Mouse (Mus musculus): ENCODE measurements around the gene Rabgap1l. TPM values are rescaled to one million over a fixed set of nuclear protein-coding genes. Genes with fewer than 3 reads are reported as not detected.

Rabgap1l gene
- polyA plus RNA-seq, 1 experiment from 2014 or later, result 13.6 TPM

DNA sequence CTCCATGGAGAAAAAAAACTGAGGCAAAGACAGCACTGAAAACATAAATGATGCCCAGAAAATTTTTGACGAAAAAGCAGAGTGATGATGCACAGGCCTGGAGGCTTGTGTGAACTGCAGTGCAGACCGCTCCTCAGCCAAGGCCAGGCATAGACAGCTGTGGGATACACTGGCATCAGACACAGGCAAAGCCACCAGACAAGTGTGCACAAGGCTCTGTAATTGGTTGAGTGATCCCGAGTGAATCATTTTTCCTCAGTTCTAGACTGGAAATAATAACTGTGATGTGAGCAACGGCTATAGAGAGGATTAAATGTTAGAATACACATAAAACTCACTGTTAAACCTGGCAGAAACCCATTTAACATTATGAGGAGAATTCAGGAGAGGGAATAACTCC lies 219.0 kb downstream of the Rabgap1l start:
- Histone ChIP-seq H3K4me3 (ENCODE audit: low read depth, low read length) (no peak overlapping the region), H3K36me3 (replicated peaks; ENCODE audit: control insufficient read depth, insufficient read depth, low read depth, low read length) (no peaks in the 10 kb centered on the region), H3K9me3 (replicated peaks; ENCODE audit: control insufficient read depth, low read length) (no peaks in the 10 kb centered on the region), H3K27me3 (ENCODE audit: control insufficient read depth, insufficient read depth, low read length) (no peaks in the 10 kb centered on the region), H3K9ac (replicated peaks; ENCODE audit: low read length) (no peak overlapping the region), H3K4me2 (ENCODE audit: low read depth, low read length) (no peak overlapping the region), H3K4me1 (ENCODE audit: control insufficient read depth, insufficient read depth, low read length) (no peaks in the 10 kb centered on the region), H3K27ac (replicated peaks; ENCODE audit: low read depth, low read length) (no peak overlapping the region)
- ATAC-seq (replicated peaks; ENCODE audit: insufficient number of reproducible peaks, low FRiP score, low TSS enrichment, low read depth) (no peak), DNase-seq (ENCODE audit: low spot score) (no peak)
- WGBS, result 76% methylated on average over 4 of the region's 4 CpGs

- H3K9me3 ChIP-seq (replicated peaks; ENCODE audit: control insufficient read depth, low read length), result no peaks in the 10 kb centered on the region
- H3K4me3 ChIP-seq (ENCODE audit: low read depth, low read length), result no peak overlapping the region
- DNase-seq (ENCODE audit: low spot score), result no peak
- H3K36me3 ChIP-seq (replicated peaks; ENCODE audit: control insufficient read depth, insufficient read depth, low read depth, low read length), result no peaks in the 10 kb centered on the region
- H3K27ac ChIP-seq (replicated peaks; ENCODE audit: low read depth, low read length), result no peak overlapping the region
- H3K4me2 ChIP-seq (ENCODE audit: low read depth, low read length), result no peak overlapping the region
- no peak overlapping the region for H3K9ac ChIP-seq (replicated peaks; ENCODE audit: low read length)
- H3K4me1 ChIP-seq (ENCODE audit: control insufficient read depth, insufficient read depth, low read length), result no peaks in the 10 kb centered on the region
- 57% methylated on average over 4 of the region's 4 CpGs for WGBS
- no peaks in the 10 kb centered on the region for H3K27me3 ChIP-seq (ENCODE audit: control insufficient read depth, insufficient read depth, low read length)
- no peak for ATAC-seq (replicated peaks; ENCODE audit: insufficient number of reproducible peaks, low FRiP score, low TSS enrichment, low read depth)
Measured at GRCm38 (mm10) chr1:160566458-160566857, 226.6 kb downstream of the Rabgap1l start.

DNA sequence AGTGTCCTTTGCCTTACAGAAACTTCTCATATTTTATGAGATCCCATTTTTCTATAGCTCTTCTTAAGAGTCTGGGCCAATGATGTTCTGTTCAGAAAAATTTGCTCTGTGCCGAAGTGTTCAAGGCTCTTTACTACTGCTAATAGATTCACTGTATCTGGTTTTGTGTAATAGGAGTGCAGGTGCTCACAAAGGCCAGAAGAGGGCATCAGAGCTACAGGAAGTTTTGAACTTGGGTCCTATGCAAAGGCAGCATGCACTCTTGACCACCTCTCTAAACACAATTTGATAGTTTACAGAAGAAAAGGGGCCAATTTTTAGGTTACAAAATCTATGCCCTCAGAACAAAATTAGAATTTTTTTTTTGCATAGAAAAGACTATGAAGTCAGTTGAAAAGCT lies 231.6 kb downstream of the Rabgap1l start:
- no peaks in the 10 kb centered on the region for H3K9me3 ChIP-seq (replicated peaks; ENCODE audit: control insufficient read depth, low read length)
- H3K27me3 ChIP-seq (ENCODE audit: control insufficient read depth, insufficient read depth, low read length), result no peaks in the 10 kb centered on the region
- peak; percentile 60 for DNase-seq (ENCODE audit: low spot score)
- no peak overlapping the region for H3K27ac ChIP-seq (replicated peaks; ENCODE audit: low read depth, low read length)
- no peaks in the 10 kb centered on the region for H3K36me3 ChIP-seq (replicated peaks; ENCODE audit: control insufficient read depth, insufficient read depth, low read depth, low read length)
- no peaks in the 10 kb centered on the region for H3K4me1 ChIP-seq (ENCODE audit: control insufficient read depth, insufficient read depth, low read length)
- 53% methylated on average over 1 of the region's 1 CpGs for WGBS
- no peak for ATAC-seq (replicated peaks; ENCODE audit: insufficient number of reproducible peaks, low FRiP score, low TSS enrichment, low read depth)
- H3K9ac ChIP-seq (replicated peaks; ENCODE audit: low read length), result no peak overlapping the region
- no peak overlapping the region for H3K4me2 ChIP-seq (ENCODE audit: low read depth, low read length)
- H3K4me3 ChIP-seq (ENCODE audit: low read depth, low read length), result no peak overlapping the region

DNA sequence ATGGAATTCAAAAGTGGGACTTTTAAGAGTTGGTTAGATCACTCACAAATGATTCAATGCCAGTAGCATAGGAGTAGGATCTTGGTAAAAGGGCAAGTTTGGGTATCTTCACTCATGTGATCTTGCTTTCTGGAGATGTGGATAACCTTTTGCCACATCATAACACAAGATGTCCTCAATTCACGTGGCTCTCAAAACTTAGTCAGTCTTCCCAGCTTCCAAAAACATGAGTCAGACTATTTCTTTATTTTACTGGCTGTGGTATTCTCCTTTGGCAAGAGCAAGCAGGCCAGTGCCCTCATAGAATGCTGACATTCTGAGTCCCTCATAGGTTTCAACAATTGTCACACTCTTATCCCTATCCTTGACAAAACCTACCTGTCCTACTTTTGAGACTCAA lies 242.4 kb downstream of the Rabgap1l start:
- 83% methylated on average over 1 of the region's 1 CpGs for WGBS
- Histone ChIP-seq H3K27me3 (ENCODE audit: control insufficient read depth, insufficient read depth, low read length) (no peaks in the 10 kb centered on the region), H3K4me3 (ENCODE audit: low read depth, low read length) (no peak overlapping the region), H3K4me2 (ENCODE audit: low read depth, low read length) (no peak overlapping the region), H3K27ac (replicated peaks; ENCODE audit: low read depth, low read length) (no peak overlapping the region), H3K36me3 (replicated peaks; ENCODE audit: control insufficient read depth, insufficient read depth, low read depth, low read length) (no peaks in the 10 kb centered on the region), H3K9me3 (replicated peaks; ENCODE audit: control insufficient read depth, low read length) (no peaks in the 10 kb centered on the region), H3K9ac (replicated peaks; ENCODE audit: low read length) (no peak overlapping the region), H3K4me1 (ENCODE audit: control insufficient read depth, insufficient read depth, low read length) (no peaks in the 10 kb centered on the region)
- DNase-seq (ENCODE audit: low spot score) (no peak), ATAC-seq (replicated peaks; ENCODE audit: insufficient number of reproducible peaks, low FRiP score, low TSS enrichment, low read depth) (no peak)

GRCm38 (mm10) chr1:160547934-160548876 lies 244.8 kb downstream of the Rabgap1l start:
- Histone ChIP-seq H3K27ac (replicated peaks; ENCODE audit: low read depth, low read length) (no peak overlapping the region), H3K4me2 (ENCODE audit: low read depth, low read length) (no peak overlapping the region), H3K9me3 (replicated peaks; ENCODE audit: control insufficient read depth, low read length) (no peaks in the 10 kb centered on the region), H3K27me3 (ENCODE audit: control insufficient read depth, insufficient read depth, low read length) (no peaks in the 10 kb centered on the region), H3K9ac (replicated peaks; ENCODE audit: low read length) (no peak overlapping the region), H3K4me3 (ENCODE audit: low read depth, low read length) (no peak overlapping the region), H3K36me3 (replicated peaks; ENCODE audit: control insufficient read depth, insufficient read depth, low read depth, low read length) (no peaks in the 10 kb centered on the region), H3K4me1 (ENCODE audit: control insufficient read depth, insufficient read depth, low read length) (no peaks in the 10 kb centered on the region)
- 37% methylated on average over 4 of the region's 4 CpGs for WGBS
- ATAC-seq (replicated peaks; ENCODE audit: insufficient number of reproducible peaks, low FRiP score, low TSS enrichment, low read depth) (peak; percentile 67), DNase-seq (ENCODE audit: low spot score) (peak; percentile 73)

- no peak for DNase-seq (ENCODE audit: low spot score)
- H3K4me3 ChIP-seq (ENCODE audit: low read depth, low read length), result no peak overlapping the region
- H3K36me3 ChIP-seq (replicated peaks; ENCODE audit: control insufficient read depth, insufficient read depth, low read depth, low read length), result no peaks in the 10 kb centered on the region
- H3K9me3 ChIP-seq (replicated peaks; ENCODE audit: control insufficient read depth, low read length), result no peaks in the 10 kb centered on the region
- H3K27ac ChIP-seq (replicated peaks; ENCODE audit: low read depth, low read length), result no peak overlapping the region
- WGBS, result 91% methylated on average over 8 of the region's 8 CpGs
- no peak for ATAC-seq (replicated peaks; ENCODE audit: insufficient number of reproducible peaks, low FRiP score, low TSS enrichment, low read depth)
- H3K9ac ChIP-seq (replicated peaks; ENCODE audit: low read length), result no peak overlapping the region
- H3K27me3 ChIP-seq (ENCODE audit: control insufficient read depth, insufficient read depth, low read length), result no peaks in the 10 kb centered on the region
- no peak overlapping the region for H3K4me2 ChIP-seq (ENCODE audit: low read depth, low read length)
- H3K4me1 ChIP-seq (ENCODE audit: control insufficient read depth, insufficient read depth, low read length), result no peaks in the 10 kb centered on the region
Measured at GRCm38 (mm10) chr1:160535649-160536048, 257.4 kb downstream of the Rabgap1l start.

GRCm38 (mm10) chr1:160534571-160535335 lies 258.3 kb downstream of the Rabgap1l start:
- Histone ChIP-seq H3K9me3 (replicated peaks; ENCODE audit: control insufficient read depth, low read length) (no peaks in the 10 kb centered on the region), H3K4me2 (ENCODE audit: low read depth, low read length) (no peak overlapping the region), H3K4me3 (ENCODE audit: low read depth, low read length) (no peak overlapping the region), H3K4me1 (ENCODE audit: control insufficient read depth, insufficient read depth, low read length) (no peaks in the 10 kb centered on the region), H3K27me3 (ENCODE audit: control insufficient read depth, insufficient read depth, low read length) (no peaks in the 10 kb centered on the region), H3K27ac (replicated peaks; ENCODE audit: low read depth, low read length) (no peak overlapping the region), H3K36me3 (replicated peaks; ENCODE audit: control insufficient read depth, insufficient read depth, low read depth, low read length) (no peaks in the 10 kb centered on the region), H3K9ac (replicated peaks; ENCODE audit: low read length) (no peak overlapping the region)
- 89% methylated on average over 2 of the region's 2 CpGs for WGBS
- DNase-seq (ENCODE audit: low spot score), result no peak
- no peak for ATAC-seq (replicated peaks; ENCODE audit: insufficient number of reproducible peaks, low FRiP score, low TSS enrichment, low read depth)
